Mouse (Mus musculus): ENCODE data around the gene Pwp1. TPM values are rescaled to one million over a fixed set of nuclear protein-coding genes. Genes with fewer than 3 reads are reported as not detected.

Gene Pwp1
- total and polyA plus RNA-seq, 3 experiments = 75.8 to 94.4 (median 81.5) TPM

DNA sequence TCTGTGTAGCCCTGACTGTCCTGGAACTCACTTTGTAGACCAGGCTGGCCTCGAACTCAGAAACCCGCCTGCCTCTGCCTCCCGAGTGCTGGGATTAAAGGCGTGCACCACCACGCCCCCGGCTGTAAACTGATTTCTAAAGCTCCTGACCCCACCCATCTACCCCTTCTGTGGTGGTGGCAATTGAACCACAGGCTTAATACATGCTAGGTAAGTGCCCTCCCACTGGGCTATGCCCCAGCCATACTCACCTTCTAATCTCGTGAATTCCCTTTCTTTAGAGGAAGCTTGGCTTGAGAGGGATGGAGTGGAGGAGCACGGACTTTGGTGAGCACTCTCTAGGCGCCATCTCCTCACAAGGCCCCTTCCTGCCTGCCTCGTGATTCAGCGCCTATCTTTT is 100.7 kb downstream of the Pwp1 start:
- H3K36me3 ChIP-seq (ENCODE audit: control insufficient read depth in 1 of 2, insufficient read depth in 2 of 2, low read length in 2 of 2) = no peaks in the 10 kb centered on the region
- H3K9me3 ChIP-seq (replicated peaks; ENCODE audit: insufficient read depth, low read length) = no peaks in the 10 kb centered on the region
- no peak overlapping the region for H3K27ac ChIP-seq (ENCODE audit: control insufficient read depth, low read depth, low read length)
- no peaks in the 10 kb centered on the region for H3K4me1 ChIP-seq (ENCODE audit: control insufficient read depth in 1 of 2, insufficient read depth in 2 of 2, low read length in 2 of 2)
- no peak for TF ChIP-seq UBTF (IDR thresholded peaks at IDR 0.05; ENCODE audit: borderline replicate concordance, insufficient read depth, low read depth, low read length)
- TF ChIP-seq RCOR1 (IDR thresholded peaks at IDR 0.05; ENCODE audit: low read depth, low read length) = no peak
- TF ChIP-seq MAZ (IDR thresholded peaks at IDR 0.05; ENCODE audit: low read depth, low read length) = no peak
- TF ChIP-seq GATA1 (IDR thresholded peaks at IDR 0.05; ENCODE audit: low read depth, low read length) = no peak
- no peak for TF ChIP-seq USF2 (IDR thresholded peaks at IDR 0.05; ENCODE audit: borderline replicate concordance in 1 of 2, insufficient read depth in 1 of 2, low read depth in 1 of 2, low read length in 2 of 2)
- no peak for TF ChIP-seq NELFE (IDR thresholded peaks at IDR 0.05; ENCODE audit: low read depth, low read length)
- no peak for TF ChIP-seq ZNF384 (IDR thresholded peaks at IDR 0.05; ENCODE audit: low read depth, low read length)
- no peak for TF ChIP-seq ELF1 (IDR thresholded peaks at IDR 0.05; ENCODE audit: low read depth, low read length)
- no peak for TF ChIP-seq USF1 (IDR thresholded peaks at IDR 0.05; ENCODE audit: low read depth, low read length)
- H3K27me3 ChIP-seq (ENCODE audit: control insufficient read depth in 1 of 2, insufficient read depth in 2 of 2, low read length in 2 of 2) = peaks cover 0 to 1% of the 10 kb centered on the region in 2 experiments; a peak in 2 of 4 replicates
- H3K79me2 ChIP-seq (ENCODE audit: control insufficient read depth, insufficient read depth, low read length, poor library complexity) = no peaks in the 10 kb centered on the region
- H3K9ac ChIP-seq (ENCODE audit: control insufficient read depth, low read depth, low read length, poor library complexity, severe bottlenecking) = no peak overlapping the region
- no peak for DNase-seq (ENCODE audit: low read depth, low spot score)
- no peak overlapping the region for H3K4me3 ChIP-seq (ENCODE audit: control insufficient read depth in 1 of 2, insufficient read depth in 1 of 2, low read depth in 2 of 2, low read length in 2 of 2)

DNA sequence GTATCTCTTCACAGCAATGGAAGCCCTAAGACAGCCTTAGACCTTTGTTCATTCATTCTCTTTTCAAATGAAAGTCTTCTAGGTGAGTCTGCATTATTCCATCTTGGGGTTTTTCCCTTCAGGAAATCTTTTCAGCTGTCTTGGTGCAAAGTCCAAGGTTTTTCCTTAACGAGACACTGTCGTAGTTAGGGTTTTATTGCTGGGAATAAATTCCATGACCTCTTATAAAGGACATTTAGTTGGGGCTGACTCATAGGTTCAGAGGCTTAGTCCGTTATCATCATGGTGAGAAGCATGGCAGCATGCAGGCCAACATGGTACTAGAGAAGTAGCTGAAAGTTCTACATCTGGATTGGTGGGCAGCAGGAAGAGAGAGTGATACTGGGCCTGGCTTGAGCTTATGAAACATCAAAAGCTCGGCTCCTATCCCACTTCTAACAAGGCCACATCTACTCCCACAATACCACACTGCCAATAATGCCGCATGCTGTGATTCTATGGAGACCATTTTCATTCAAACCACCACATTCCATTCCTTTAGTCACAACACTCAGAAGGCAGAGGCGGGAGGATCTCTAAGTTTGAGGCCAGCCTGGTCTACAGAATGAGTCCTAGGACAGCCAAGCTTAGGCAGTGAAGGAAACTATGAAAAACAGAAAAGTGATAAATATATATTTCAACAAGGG is 107.1 kb downstream of the Pwp1 start:
- no peak overlapping the region for H3K9ac ChIP-seq (ENCODE audit: control insufficient read depth, low read depth, low read length, poor library complexity, severe bottlenecking)
- no peaks in the 10 kb centered on the region for H3K9me3 ChIP-seq (replicated peaks; ENCODE audit: insufficient read depth, low read length)
- H3K36me3 ChIP-seq (ENCODE audit: control insufficient read depth in 1 of 2, insufficient read depth in 2 of 2, low read length in 2 of 2) = peaks cover 0 to 11% of the 10 kb centered on the region in 2 experiments; a peak in 2 of 4 replicates
- no peaks in the 10 kb centered on the region for H3K79me2 ChIP-seq (ENCODE audit: control insufficient read depth, insufficient read depth, low read length, poor library complexity)
- no peak overlapping the region for H3K27ac ChIP-seq (ENCODE audit: control insufficient read depth, low read depth, low read length)
- H3K4me1 ChIP-seq (ENCODE audit: control insufficient read depth in 1 of 2, insufficient read depth in 2 of 2, low read length in 2 of 2) = no peaks in the 10 kb centered on the region
- no peak for DNase-seq (ENCODE audit: low read depth, low spot score)
- TF ChIP-seq ETS1 (IDR thresholded peaks at IDR 0.05; ENCODE audit: low read depth, low read length) (no peak), CTCF (IDR thresholded peaks at IDR 0.05 in 2 of 3, conservative IDR thresholded peaks at IDR 0.05 in 1 of 3; ENCODE audit: control insufficient read depth in 1 of 3, insufficient read depth in 1 of 3, low read depth in 2 of 3, low read length in 3 of 3, poor library complexity in 1 of 3, severe bottlenecking in 1 of 3) (no peak), E2F4 (IDR thresholded peaks at IDR 0.05; ENCODE audit: borderline replicate concordance, low read depth, low read length) (no peak), USF2 (IDR thresholded peaks at IDR 0.05; ENCODE audit: borderline replicate concordance in 1 of 2, insufficient read depth in 1 of 2, low read depth in 1 of 2, low read length in 2 of 2) (no peak)
- H3K4me3 ChIP-seq (ENCODE audit: control insufficient read depth in 1 of 2, insufficient read depth in 1 of 2, low read depth in 2 of 2, low read length in 2 of 2) = no peak overlapping the region
- H3K27me3 ChIP-seq (ENCODE audit: control insufficient read depth in 1 of 2, insufficient read depth in 2 of 2, low read length in 2 of 2) = no peaks in the 10 kb centered on the region

Other genes starting within 250 kb of the Pwp1 start
- 24.8 and 26.2 TPM in 2 replicates for gene Prdm4, start 87.6 kb downstream of the Pwp1 start, total RNA-seq (2012; rRNA removed)
- gene Prdm4, start 87.6 kb downstream of the Pwp1 start, polyA plus RNA-seq (2012; ENCODE audit: insufficient read depth in 1 of 2, insufficient read length in 2 of 2, low read depth in 1 of 2, low replicate concordance in 2 of 2, missing spikeins in 1 of 2) = 10 to 100 TPM; 38.5 to 43.4 TPM
- gene Ascl4, start 98.2 kb downstream of the Pwp1 start, total RNA-seq (2012; rRNA removed) = not detected in 2 replicates
- not detected for gene Ascl4, start 98.2 kb downstream of the Pwp1 start, polyA plus RNA-seq (2012; ENCODE audit: insufficient read depth in 1 of 2, insufficient read length in 2 of 2, low read depth in 1 of 2, low replicate concordance in 2 of 2, missing spikeins in 1 of 2)
- 203 and 215 TPM in 2 replicates for gene Rtcb, start 128.3 kb downstream of the Pwp1 start, total RNA-seq (2012; rRNA removed)
- gene Rtcb, start 128.3 kb downstream of the Pwp1 start, polyA plus RNA-seq (2012; ENCODE audit: insufficient read depth in 1 of 2, insufficient read length in 2 of 2, low read depth in 1 of 2, low replicate concordance in 2 of 2, missing spikeins in 1 of 2) = 100 to 1,000 TPM; 110 to 197 TPM
- gene Bpifc, start 182.4 kb downstream of the Pwp1 start, total RNA-seq (2012; rRNA removed) = not detected in 2 replicates
- gene Bpifc, start 182.4 kb downstream of the Pwp1 start, polyA plus RNA-seq (2012; ENCODE audit: insufficient read depth in 1 of 2, insufficient read length in 2 of 2, low read depth in 1 of 2, low replicate concordance in 2 of 2, missing spikeins in 1 of 2) = under 1 TPM in 1 of 2 experiments, not detected in 1; 0.03 TPM
- 23.2 and 24.5 TPM in 2 replicates for gene Fbxo7, start 192.5 kb downstream of the Pwp1 start, total RNA-seq (2012; rRNA removed)
- 100 to 1,000 TPM in 1 of 2 experiments, 10 to 100 TPM in 1; 34.8 to 131 TPM for gene Fbxo7, start 192.5 kb downstream of the Pwp1 start, polyA plus RNA-seq (2012; ENCODE audit: insufficient read depth in 1 of 2, insufficient read length in 2 of 2, low read depth in 1 of 2, low replicate concordance in 2 of 2, missing spikeins in 1 of 2)

Measured in MEL (cell line).